Mouse (Mus musculus) intestine, postnatal 0 days (tissue): Measurements from ENCODE around the gene Pip5k1c. TPM values are rescaled to one million over a fixed set of nuclear protein-coding genes. Genes with fewer than 3 reads are reported as not detected.
A peak's percentile ranks its signal among the peaks of the same experiment; 100 is the strongest.

Experiments
- ATAC-seq: fragments of 200-750 bp; cut with Nextera tagmentation; 2 replicates; pipeline ENCODE4 v1.8.0; 2017; ENCODE audit warnings: mild to moderate bottlenecking, moderate TSS enrichment, moderate library complexity
- H3K27ac ChIP-seq: fragments of 300-500 bp; sonication (generic); 2 replicates; pipeline ENCODE4 v1.5.1; 2014; ENCODE audit warnings: mild to moderate bottlenecking, low read depth, low read length, moderate library complexity
- H3K27me3 ChIP-seq: fragments of 300-500 bp; sonication (generic); replicated peaks from 2 replicates; pipeline ENCODE4 v1.6.1; 2014; ENCODE audit warnings: low read length, mixed read lengths; ENCODE audit not compliant: control insufficient read depth, insufficient read depth
- H3K36me3 ChIP-seq: fragments of 300-500 bp; sonication (generic); 2 replicates; pipeline ENCODE4 v1.6.1; 2014; ENCODE audit warnings: mild to moderate bottlenecking, moderate library complexity; ENCODE audit not compliant: control insufficient read depth, insufficient read depth
- H3K4me1 ChIP-seq: fragments of 300-500 bp; sonication (generic); replicated peaks from 2 replicates; pipeline ENCODE4 v1.6.1; 2014; ENCODE audit warnings: antibody characterized with exemption, low read length, mixed read lengths; ENCODE audit not compliant: control insufficient read depth, insufficient read depth
- H3K4me2 ChIP-seq: fragments of 300-500 bp; sonication (generic); replicated peaks from 2 replicates; pipeline ENCODE4 v1.6.1; 2014; ENCODE audit warnings: low read depth, mild to moderate bottlenecking, moderate library complexity
- H3K4me3 ChIP-seq: fragments of 300-500 bp; sonication (generic); 2 replicates; pipeline ENCODE4 v1.5.1; 2014; ENCODE audit warnings: low read depth, low read length
- H3K9ac ChIP-seq: fragments of 300-500 bp; sonication (generic); 2 replicates; pipeline ENCODE4 v1.6.1; 2014; ENCODE audit warnings: mild to moderate bottlenecking, low read depth, low read length
- H3K9me3 ChIP-seq: fragments of 300-500 bp; sonication (generic); 2 replicates; pipeline ENCODE4 v1.6.1; 2016; ENCODE audit warnings: mixed run types; ENCODE audit not compliant: control insufficient read depth
- CTCF ChIP-seq: sonication (generic); IDR thresholded peaks from 2 replicates; pipeline ENCODE4 v1.5.1; 2016; ENCODE audit warnings: low read depth, mild to moderate bottlenecking, control low read depth, antibody characterized with exemption, moderate library complexity
- WGBS: fragments of 180-500 bp; shearing (Covaris S2); extraction: QIAGEN DNeasy Blood & Tissue Kit; methylation state at CpG from one replicate; pipeline ENCODE4 v1.1.7; 2014; 5-methylcytosine and 5-hydroxymethylcytosine counted together
- polyA plus RNA-seq: library from polyadenylated mRNA; unstranded; fragments of >200 nt; fragmentation: Nextera tagmentation; extraction: Ambion mirVana; gene quantifications from 2 replicates; pipeline ENCODE4 v1.2.1, GENCODE M21; 2015

Gene Pip5k1c
- polyA plus RNA-seq, 1 experiment from 2014 or later: 27.2 TPM

- peak overlapping the region; percentile 60; the same call in 1 of the 2 replicates for H3K27ac ChIP-seq
- H3K4me3 ChIP-seq: peak overlapping the region; percentile 23
- H3K27me3 ChIP-seq: no peaks in the 10 kb centered on the region
- ATAC-seq: no peak
- H3K9ac ChIP-seq: peak overlapping the region; percentile 48
- no peaks in the 10 kb centered on the region for H3K9me3 ChIP-seq
- H3K4me2 ChIP-seq: peak overlapping the region; percentile 72
- H3K4me1 ChIP-seq: peaks cover 7% of the 10 kb centered on the region; the same call in 1 of the 2 replicates
- 14% methylated on average over 18 of the region's 20 CpGs for WGBS
- peaks cover 43% of the 10 kb centered on the region for H3K36me3 ChIP-seq
- no peak for TF ChIP-seq CTCF
Observed at GRCm38 (mm10) chr10:81317273-81317672, 24.5 kb downstream of the Pip5k1c start.

- H3K27ac ChIP-seq: no peak overlapping the region
- 88% methylated on average over 13 of the region's 13 CpGs for whole genome bisulfite sequencing
Observed at GRCm38 (mm10) chr10:81318589-81319329, 26.0 kb downstream of the Pip5k1c start.

GRCm38 (mm10) chr10:81319330-81319699 is 26.6 kb downstream of the Pip5k1c start:
- Histone ChIP-seq H3K9me3 (no peaks in the 10 kb centered on the region), H3K36me3 (peaks cover 46% of the 10 kb centered on the region), H3K4me3 (peak overlapping the region; percentile 87; the same call in 1 of the 2 replicates), H3K4me1 (peaks cover 7% of the 10 kb centered on the region; the same call in 1 of the 2 replicates), H3K27me3 (no peaks in the 10 kb centered on the region), H3K9ac (0 out of 2 replicates have a peak overlapping the region, but pooled peaks have one; percentile 53), H3K27ac (no peak overlapping the region), H3K4me2 (peak overlapping the region; percentile 72)
- WGBS: 33% methylated on average over 8 of the region's 8 CpGs
- ATAC-seq: no peak
- peak; percentile 54 for TF ChIP-seq CTCF

More at GRCm38 (mm10) chr10:81318589-81319329, 26.0 kb downstream of the Pip5k1c start:
- peaks cover 46% of the 10 kb centered on the region for H3K36me3 ChIP-seq
- H3K9ac ChIP-seq: no peak overlapping the region
- H3K4me1 ChIP-seq: peaks cover 7% of the 10 kb centered on the region; the same call in 1 of the 2 replicates
- no peaks in the 10 kb centered on the region for H3K27me3 ChIP-seq
- no peak overlapping the region for H3K4me3 ChIP-seq
- no peak for ATAC-seq
- H3K4me2 ChIP-seq: peak overlapping the region; percentile 72; the same call in 1 of the 2 replicates
- TF ChIP-seq CTCF: no peak
- H3K9me3 ChIP-seq: no peaks in the 10 kb centered on the region

- no peaks in the 10 kb centered on the region for H3K27me3 ChIP-seq
- peak overlapping the region; percentile 65 for H3K27ac ChIP-seq
- no peak for TF ChIP-seq CTCF
- H3K9ac ChIP-seq: peak overlapping the region; percentile 53
- H3K9me3 ChIP-seq: no peaks in the 10 kb centered on the region
- peak overlapping the region; percentile 87 for H3K4me3 ChIP-seq
- peak; percentile 3; the same call in 1 of the 2 replicates for ATAC-seq
- peak overlapping the region; percentile 72 for H3K4me2 ChIP-seq
- H3K36me3 ChIP-seq: peaks cover 46% of the 10 kb centered on the region
- H3K4me1 ChIP-seq: peaks cover 7% of the 10 kb centered on the region; the same call in 1 of the 2 replicates
- WGBS: under 1% methylated on average over 38 of the region's 38 CpGs
Observed at GRCm38 (mm10) chr10:81319741-81320549, 27.2 kb downstream of the Pip5k1c start.

- no peaks in the 10 kb centered on the region for H3K9me3 ChIP-seq
- peak within 1 kb of the TSS; percentile 72 for H3K4me2 ChIP-seq
- H3K27me3 ChIP-seq: no peaks in the 10 kb centered on the region
- TF ChIP-seq CTCF: peak; percentile 52
- H3K27ac ChIP-seq: peak within 1 kb of the TSS; percentile 85
- peak; percentile 89 for ATAC-seq
- peak within 1 kb of the TSS; percentile 87 for H3K4me3 ChIP-seq
- peak within 1 kb of the TSS; percentile 89 for H3K9ac ChIP-seq
- H3K36me3 ChIP-seq: peaks cover 46% of the 10 kb centered on the region
- under 1% methylated on average over 68 of the region's 68 CpGs for WGBS
- peaks cover 7% of the 10 kb centered on the region; the same call in 1 of the 2 replicates for H3K4me1 ChIP-seq
Observed at GRCm38 (mm10) chr10:81320550-81321347, 28.0 kb downstream of the Pip5k1c start, which contains the start of gene Cactin. Cactin (plus strand) TSS chr10:81321103.
